Mouse (Mus musculus) cerebellum, postnatal 10 days (tissue): ENCODE measurements around the gene Apol9b.

Experiments used
- DNase-seq, 2 experiments: peaks; one replicate each; pipeline ENCODE4 v3.0.0; 2021; ENCODE audit warnings: mixed read lengths in 2 of 2

Apol9b gene

GRCm38 (mm10) chr15:77748414-77748813, 19.6 kb downstream of the Apol9b start:
- peak in 1 of 2 experiments; percentile 12 for DNase-seq

- peak; percentile 89 to 92 for DNase-seq
These were observed 20.9 kb downstream of the Apol9b start for GRCm38 (mm10) chr15:77749717-77750116.

- DNase-seq, result peak; percentile 70 to 73
These were observed 21.6 kb downstream of the Apol9b start for GRCm38 (mm10) chr15:77750461-77750860.

GRCm38 (mm10) chr15:77752443-77752842, 23.6 kb downstream of the Apol9b start:
- DNase-seq, result peak in 1 of 2 experiments; percentile 13

- DNase-seq, result no peak
These were observed 26.3 kb downstream of the Apol9b start for GRCm38 (mm10) chr15:77755132-77755531.

GRCm38 (mm10) chr15:77756081-77756480, 27.2 kb downstream of the Apol9b start:
- DNase-seq, result no peak

- DNase-seq, result peak; percentile 74 to 80
These were observed 28.0 kb downstream of the Apol9b start, which contains the start of gene Apol8 for GRCm38 (mm10) chr15:77756848-77757247. Gene Apol8, minus strand, starts transcription at chr15:77757003.

GRCm38 (mm10) chr15:77757586-77758226, 28.9 kb downstream of the Apol9b start:
- no peak for DNase-seq

- DNase-seq, result no peak
These were observed 31.2 kb downstream of the Apol9b start for GRCm38 (mm10) chr15:77760037-77760436.

- DNase-seq, result no peak
These were observed 32.2 kb downstream of the Apol9b start for GRCm38 (mm10) chr15:77761083-77761482.

GRCm38 (mm10) chr15:77761561-77762380, 32.9 kb downstream of the Apol9b start:
- peak; percentile 71 to 76 for DNase-seq

- DNase-seq, result no peak
These were observed 34.2 kb downstream of the Apol9b start for GRCm38 (mm10) chr15:77763050-77763449.

- no peak for DNase-seq
These were observed 34.9 kb downstream of the Apol9b start for GRCm38 (mm10) chr15:77763702-77764101.

GRCm38 (mm10) chr15:77764391-77765006, 35.7 kb downstream of the Apol9b start:
- DNase-seq, result peak; percentile 63 to 69

- no peak for DNase-seq
These were observed 36.8 kb downstream of the Apol9b start for GRCm38 (mm10) chr15:77765484-77766093.

- DNase-seq, result no peak
These were observed 38.1 kb downstream of the Apol9b start for GRCm38 (mm10) chr15:77766981-77767380.

GRCm38 (mm10) chr15:77770341-77770740, 41.5 kb downstream of the Apol9b start:
- DNase-seq, result no peak

- no peak for DNase-seq
These were observed 42.1 kb downstream of the Apol9b start for GRCm38 (mm10) chr15:77770942-77771341.

- no peak for DNase-seq
These were observed 44.5 kb downstream of the Apol9b start for GRCm38 (mm10) chr15:77773099-77773915.

- no peak for DNase-seq
These were observed 45.5 kb downstream of the Apol9b start for GRCm38 (mm10) chr15:77774303-77774702.

- peak; percentile 91 to 95 for DNase-seq
These were observed 46.5 kb downstream of the Apol9b start for GRCm38 (mm10) chr15:77775186-77775963.
